Mouse (Mus musculus): ENCODE results near the gene Grn. TPM values are rescaled to one million over a fixed set of nuclear protein-coding genes. Genes with fewer than 3 reads are reported as not detected.

Grn gene
- polyA plus RNA-seq, 1 experiment from 2014 or later: 121 TPM

GRCm38 (mm10) chr11:102480897-102481296 lies 50.8 kb downstream of the Grn start:
- no peak overlapping the region for H3K9ac ChIP-seq (ENCODE audit: low read depth, low read length)
- ATAC-seq (ENCODE audit: low read depth) (no peak), DNase-seq (ENCODE audit: low spot score) (no peak)
- H3K9me3 ChIP-seq (ENCODE audit: control insufficient read depth, low read length): no peaks in the 10 kb centered on the region
- H3K36me3 ChIP-seq (ENCODE audit: control insufficient read depth, insufficient read depth, low read length): peaks cover 79% of the 10 kb centered on the region
- no peak overlapping the region for H3K4me2 ChIP-seq (ENCODE audit: low read depth, low read length)
- H3K4me1 ChIP-seq (ENCODE audit: control insufficient read depth, insufficient read depth, low read length): no peaks in the 10 kb centered on the region
- no peaks in the 10 kb centered on the region for H3K27me3 ChIP-seq (replicated peaks; ENCODE audit: control insufficient read depth, insufficient read depth, low read length)
- no peak overlapping the region for H3K27ac ChIP-seq (replicated peaks; ENCODE audit: low read depth, low read length)
- 88% methylated on average over 4 of the region's 4 CpGs for WGBS
- no peak overlapping the region for H3K4me3 ChIP-seq (ENCODE audit: low read depth, low read length)

- Histone ChIP-seq H3K9me3 (ENCODE audit: control insufficient read depth, low read length) (no peaks in the 10 kb centered on the region), H3K27me3 (replicated peaks; ENCODE audit: control insufficient read depth, insufficient read depth, low read length) (no peaks in the 10 kb centered on the region), H3K4me2 (ENCODE audit: low read depth, low read length) (no peak overlapping the region), H3K27ac (replicated peaks; ENCODE audit: low read depth, low read length) (no peak overlapping the region), H3K36me3 (ENCODE audit: control insufficient read depth, insufficient read depth, low read length) (peaks cover 84% of the 10 kb centered on the region), H3K4me1 (ENCODE audit: control insufficient read depth, insufficient read depth, low read length) (no peaks in the 10 kb centered on the region), H3K4me3 (ENCODE audit: low read depth, low read length) (no peak overlapping the region), H3K9ac (ENCODE audit: low read depth, low read length) (no peak overlapping the region)
- DNase-seq (ENCODE audit: low spot score) (no peak), ATAC-seq (ENCODE audit: low read depth) (no peak)
- WGBS: 92% methylated on average over 10 of the region's 10 CpGs
Observed at GRCm38 (mm10) chr11:102481779-102482178, 51.7 kb downstream of the Grn start.

Small RNA genes lying within 50 kb of the gene (microRNA-seq; reads per million reads assigned to microRNA genes)
- not detected for gene Mir6930 (ENCODE audit: borderline number of aligned reads)

Other genes starting within 250 kb of the Grn start
- gene Lsm12, start 245.0 kb upstream of the Grn start, polyA plus RNA-seq (2014; fragmentation: Nextera tagmentation; extraction: Ambion mirVana): 92.9 and 98.4 TPM in 2 replicates
- 27.9 and 29.3 TPM in 2 replicates for gene G6pc3, start 240.7 kb upstream of the Grn start, polyA plus RNA-seq (2014; fragmentation: Nextera tagmentation; extraction: Ambion mirVana)
- 44.0 and 47.2 TPM in 2 replicates for gene Hdac5, start 200.1 kb upstream of the Grn start, polyA plus RNA-seq (2014; fragmentation: Nextera tagmentation; extraction: Ambion mirVana)
- gene BC030867, start 181.4 kb upstream of the Grn start, polyA plus RNA-seq (2014; fragmentation: Nextera tagmentation; extraction: Ambion mirVana): 11.7 and 12.6 TPM in 2 replicates
- 0.25 and 0.33 TPM in 2 replicates for gene Asb16, start 161.6 kb upstream of the Grn start, polyA plus RNA-seq (2014; fragmentation: Nextera tagmentation; extraction: Ambion mirVana)
- gene Tmub2, start 145.4 kb upstream of the Grn start, polyA plus RNA-seq (2014; fragmentation: Nextera tagmentation; extraction: Ambion mirVana): 49.8 and 55.9 TPM in 2 replicates
- 19.5 and 20.8 TPM in 2 replicates for gene Atxn7l3, start 133.7 kb upstream of the Grn start, polyA plus RNA-seq (2014; fragmentation: Nextera tagmentation; extraction: Ambion mirVana)
- 73.3 and 83.9 TPM in 2 replicates for gene Ubtf, start 110.6 kb upstream of the Grn start, polyA plus RNA-seq (2014; fragmentation: Nextera tagmentation; extraction: Ambion mirVana)
- gene Slc4a1, start 64.1 kb upstream of the Grn start, polyA plus RNA-seq (2014; fragmentation: Nextera tagmentation; extraction: Ambion mirVana): 6.0 and 6.8 TPM in 2 replicates
- gene Rundc3a, start 36.9 kb upstream of the Grn start, polyA plus RNA-seq (2014; fragmentation: Nextera tagmentation; extraction: Ambion mirVana): 7.1 and 7.8 TPM in 2 replicates
- 190 and 194 TPM in 2 replicates for gene Slc25a39, start 22.4 kb upstream of the Grn start, polyA plus RNA-seq (2014; fragmentation: Nextera tagmentation; extraction: Ambion mirVana)
- gene Fam171a2, start 17.4 kb downstream of the Grn start, polyA plus RNA-seq (2014; fragmentation: Nextera tagmentation; extraction: Ambion mirVana): 6.8 and 10.7 TPM in 2 replicates
- gene Itga2b, start 39.8 kb downstream of the Grn start, polyA plus RNA-seq (2014; fragmentation: Nextera tagmentation; extraction: Ambion mirVana): 6.0 and 6.6 TPM in 2 replicates
- 36.1 and 41.2 TPM in 2 replicates for gene Gpatch8, start 126.1 kb downstream of the Grn start, polyA plus RNA-seq (2014; fragmentation: Nextera tagmentation; extraction: Ambion mirVana)
- 9.5 and 15.7 TPM in 2 replicates for gene Gm11627, start 149.1 kb downstream of the Grn start, polyA plus RNA-seq (2014; fragmentation: Nextera tagmentation; extraction: Ambion mirVana)
- gene Fzd2, start 174.1 kb downstream of the Grn start, polyA plus RNA-seq (2014; fragmentation: Nextera tagmentation; extraction: Ambion mirVana): 41.7 and 48.9 TPM in 2 replicates
- 0.95 and 1.3 TPM in 2 replicates for gene Meioc, start 233.4 kb downstream of the Grn start, polyA plus RNA-seq (2014; fragmentation: Nextera tagmentation; extraction: Ambion mirVana)

Data from embryonic facial prominence, embryonic 14.5 days (tissue).